Mouse (Mus musculus) hindbrain, postnatal 0 days (tissue): ENCODE results near the gene Nfrkb. TPM values are rescaled to one million over a fixed set of nuclear protein-coding genes. Genes with fewer than 3 reads are reported as not detected.
A peak's percentile ranks its signal among the peaks of the same experiment; 100 is the strongest.

ENCODE experiments used
- ATAC-seq: fragments of 200-750 bp; cut with Nextera tagmentation; 2 replicates; pipeline ENCODE4 v1.8.0; 2017; ENCODE audit warnings: mild to moderate bottlenecking, moderate TSS enrichment, moderate library complexity
- DNase-seq: peaks from one replicate; pipeline ENCODE4 v3.0.0-alpha.2; 2015; ENCODE audit warnings: low spot score
- H3K27ac ChIP-seq: fragments of 300-500 bp; sonication (generic); 2 replicates; pipeline ENCODE4 v1.5.1; 2014; ENCODE audit warnings: mild to moderate bottlenecking
- H3K27me3 ChIP-seq: fragments of 300-500 bp; sonication (generic); 2 replicates; pipeline ENCODE4 v1.6.1; 2014; ENCODE audit warnings: low read length, mixed read lengths; ENCODE audit not compliant: insufficient read depth
- H3K36me3 ChIP-seq: fragments of 300-500 bp; sonication (generic); 2 replicates; pipeline ENCODE4 v1.6.1; 2014; ENCODE audit warnings: low read length, mixed read lengths; ENCODE audit not compliant: insufficient read depth
- H3K4me1 ChIP-seq: fragments of 300-500 bp; sonication (generic); 2 replicates; pipeline ENCODE4 v1.6.1; 2014; ENCODE audit warnings: antibody characterized with exemption, low read length, mixed read lengths; ENCODE audit not compliant: insufficient read depth
- H3K4me2 ChIP-seq: fragments of 300-500 bp; sonication (generic); 2 replicates; pipeline ENCODE4 v1.6.1; 2014; ENCODE audit warnings: low read depth, mild to moderate bottlenecking, low read length, moderate library complexity, mixed read lengths
- H3K4me3 ChIP-seq: fragments of 300-500 bp; sonication (generic); 2 replicates; pipeline ENCODE4 v1.5.1; 2014; ENCODE audit warnings: low read length
- H3K9ac ChIP-seq: fragments of 300-500 bp; sonication (generic); replicated peaks from 2 replicates; pipeline ENCODE4 v1.6.1; 2014; ENCODE audit warnings: mild to moderate bottlenecking, low read length, moderate library complexity, mixed read lengths
- H3K9me3 ChIP-seq: fragments of 300-500 bp; sonication (generic); 2 replicates; pipeline ENCODE4 v1.6.1; 2016; ENCODE audit warnings: low read length, mixed read lengths
- CTCF ChIP-seq: IDR thresholded peaks from 2 replicates; pipeline ENCODE4 v1.5.1; 2016; ENCODE audit warnings: antibody characterized with exemption, control low read depth, low read depth
- WGBS: fragments of 180-500 bp; shearing (Covaris S2); extraction: QIAGEN DNeasy Blood & Tissue Kit; methylation state at CpG from one replicate; pipeline ENCODE4 v1.1.7; 2014; 5-methylcytosine and 5-hydroxymethylcytosine counted together
- polyA plus RNA-seq: library from polyadenylated mRNA; unstranded; fragments of >200 nt; fragmentation: Nextera tagmentation; extraction: Ambion mirVana; gene quantifications from 2 replicates; pipeline ENCODE4 v1.2.1, GENCODE M21; 2015
- total RNA-seq: library from RNA; depleted of rRNA; stranded (reverse); fragments of >200 nt; gene quantifications from 2 replicates; pipeline ENCODE4 v1.2.3, GENCODE M21; 2014; rRNA removed

Gene Nfrkb
- total and polyA plus RNA-seq, 2 experiments from 2014 or later = 23.2 to 39.1 TPM

DNA sequence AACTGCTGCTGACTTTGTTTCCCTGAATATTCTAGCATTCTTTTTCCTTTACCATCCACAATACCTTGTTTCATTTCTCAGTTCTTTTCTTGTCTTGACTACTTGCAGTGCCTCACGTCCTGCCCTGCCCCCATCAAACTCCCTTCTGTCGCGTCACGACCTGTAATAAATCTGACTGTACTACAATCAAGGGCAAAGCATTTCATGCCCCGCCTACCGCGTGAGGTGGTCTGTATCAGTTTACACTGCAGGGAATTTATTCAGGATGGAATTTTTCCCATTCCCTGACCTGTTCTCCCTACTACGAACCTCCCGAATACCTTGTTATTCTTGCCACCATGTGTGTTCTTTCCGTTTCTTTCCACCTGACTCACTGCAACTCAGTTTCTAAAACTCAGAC is 66.2 kb downstream of the Nfrkb start:
- TF ChIP-seq CTCF = no peak
- H3K9me3 ChIP-seq = no peaks in the 10 kb centered on the region
- DNase-seq = no peak
- no peaks in the 10 kb centered on the region for H3K27me3 ChIP-seq
- H3K4me2 ChIP-seq = no peak overlapping the region
- H3K4me3 ChIP-seq = no peak overlapping the region
- H3K4me1 ChIP-seq = no peaks in the 10 kb centered on the region
- H3K36me3 ChIP-seq = no peaks in the 10 kb centered on the region
- no peak for ATAC-seq
- 81% methylated on average over 10 of the region's 10 CpGs for WGBS
- no peak overlapping the region for H3K27ac ChIP-seq
- H3K9ac ChIP-seq = no peak overlapping the region

DNA sequence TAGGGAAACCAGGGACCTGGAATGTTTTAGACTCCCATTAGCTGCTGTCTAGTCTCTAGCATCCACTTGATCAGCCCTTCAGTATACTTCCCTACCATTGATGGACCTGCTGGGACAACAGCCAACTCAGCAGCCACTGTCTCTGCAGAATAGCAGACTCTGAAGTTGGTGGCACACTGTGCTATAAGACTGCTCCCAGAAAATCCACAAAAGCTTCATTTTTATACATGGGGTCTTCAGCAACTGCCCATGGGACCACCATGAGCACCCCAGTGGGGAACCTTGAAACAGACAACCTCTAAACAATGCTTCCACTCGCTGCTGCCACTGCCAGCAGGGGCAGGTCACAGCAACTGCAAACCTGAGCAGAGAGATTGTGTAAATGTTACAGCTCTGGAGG is 68.4 kb downstream of the Nfrkb start:
- WGBS = 41% methylated on average over 1 of the region's 1 CpGs
- H3K9me3 ChIP-seq = no peaks in the 10 kb centered on the region
- no peak overlapping the region for H3K4me2 ChIP-seq
- H3K27me3 ChIP-seq = no peaks in the 10 kb centered on the region
- no peak for TF ChIP-seq CTCF
- ATAC-seq = no peak
- H3K27ac ChIP-seq = no peak overlapping the region
- no peaks in the 10 kb centered on the region for H3K4me1 ChIP-seq
- no peak overlapping the region for H3K4me3 ChIP-seq
- no peak for DNase-seq
- H3K9ac ChIP-seq = no peak overlapping the region
- H3K36me3 ChIP-seq = no peaks in the 10 kb centered on the region

DNA sequence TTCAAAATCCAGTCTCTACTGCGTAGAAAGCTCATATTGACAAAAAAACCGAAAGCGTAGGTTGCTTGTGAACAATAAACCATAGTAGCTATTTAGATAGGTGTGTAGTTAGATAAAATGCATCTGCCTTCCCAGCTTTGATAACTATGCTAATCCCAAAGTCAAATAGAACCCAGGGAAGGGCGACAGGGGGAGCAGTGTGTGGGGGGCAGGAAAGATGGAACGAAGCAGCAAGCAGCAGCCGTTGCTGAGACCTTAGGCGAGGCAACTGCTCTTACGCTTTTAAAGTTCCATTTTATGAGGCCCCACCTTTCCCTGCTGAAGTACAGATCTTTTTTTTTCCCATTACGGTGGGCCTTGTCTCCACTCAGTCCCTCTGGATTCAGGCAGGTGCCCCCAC is 77.2 kb downstream of the Nfrkb start:
- H3K4me2 ChIP-seq = no peak overlapping the region
- WGBS = 52% methylated on average over 9 of the region's 9 CpGs
- no peak for ATAC-seq

DNA sequence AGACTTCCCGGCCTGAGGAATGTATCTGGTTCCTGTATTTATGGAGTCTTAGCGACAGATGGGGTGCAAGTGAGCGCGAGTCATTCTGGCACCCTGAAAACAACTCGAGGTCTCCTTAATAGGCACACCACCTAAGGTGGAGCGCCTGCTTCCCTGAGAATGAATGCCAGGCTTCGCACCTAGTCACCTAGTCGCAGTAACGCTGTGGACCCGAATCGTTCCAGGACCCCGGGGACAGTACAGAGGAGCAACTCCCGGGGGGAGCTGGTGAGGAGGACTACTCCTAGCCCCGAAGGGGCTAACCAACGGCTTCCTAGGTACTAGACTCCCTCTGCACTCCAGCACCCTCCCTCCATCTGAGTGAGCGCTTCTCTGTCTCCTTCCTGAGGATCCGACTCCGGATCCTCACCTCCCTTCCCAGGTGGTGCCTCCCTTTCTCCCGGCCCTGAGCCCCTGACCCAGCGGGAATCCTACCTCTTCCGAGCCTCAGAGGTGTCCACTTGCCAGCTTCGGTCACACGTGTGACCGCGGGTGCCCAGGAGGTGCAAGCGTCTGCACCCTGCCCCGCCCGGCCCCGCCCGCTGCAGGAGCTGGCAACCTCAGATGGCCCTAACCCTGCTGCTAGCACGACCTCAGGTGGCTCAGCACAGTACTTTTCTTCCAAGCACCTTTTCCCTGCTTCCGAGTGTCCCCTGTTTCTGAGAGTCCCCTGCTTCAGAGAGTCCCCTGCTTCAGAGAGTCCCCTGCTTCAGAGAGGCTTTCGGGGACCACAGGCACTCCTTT is 77.9 kb downstream of the Nfrkb start, which contains the start of gene Tmem45b:
Gene Tmem45b, minus strand, starts transcription at position 771 of the 783 bp plus-strand sequence.
- no peaks in the 10 kb centered on the region for H3K9me3 ChIP-seq
- no peak within 1 kb of the TSS for H3K9ac ChIP-seq
- H3K27me3 ChIP-seq = 0 out of 2 replicates have a peak, but pooled peaks cover 7% of the 10 kb centered on the region
- peak within 1 kb of the TSS; percentile 16 for H3K4me2 ChIP-seq
- no peak within 1 kb of the TSS for H3K4me3 ChIP-seq
- no peak within 1 kb of the TSS for H3K27ac ChIP-seq
- no peaks in the 10 kb centered on the region for H3K4me1 ChIP-seq
- ATAC-seq (no peak), DNase-seq (no peak)
- 16% methylated on average over 33 of the region's 33 CpGs for WGBS
- H3K36me3 ChIP-seq = no peaks in the 10 kb centered on the region
- no peak for TF ChIP-seq CTCF

More for the DNA sequence above, 77.2 kb downstream of the Nfrkb start:
- Histone ChIP-seq H3K4me3 (no peak overlapping the region), H3K9ac (no peak overlapping the region), H3K4me1 (no peaks in the 10 kb centered on the region), H3K9me3 (no peaks in the 10 kb centered on the region), H3K27ac (no peak overlapping the region), H3K27me3 (0 out of 2 replicates have a peak, but pooled peaks cover 7% of the 10 kb centered on the region), H3K36me3 (no peaks in the 10 kb centered on the region)
- DNase-seq = no peak
- no peak for TF ChIP-seq CTCF

Other genes starting within 250 kb of the Nfrkb start
- gene Aplp2, start 174.4 kb upstream of the Nfrkb start, total RNA-seq = 444 and 454 TPM in 2 replicates
- gene Aplp2, start 174.4 kb upstream of the Nfrkb start, polyA plus RNA-seq = 466 and 472 TPM in 2 replicates
- gene Prdm10, start 105.7 kb upstream of the Nfrkb start, total RNA-seq = 12.8 and 13.9 TPM in 2 replicates
- 4.2 and 4.8 TPM in 2 replicates for gene Prdm10, start 105.7 kb upstream of the Nfrkb start, polyA plus RNA-seq
- not detected in 2 replicates for gene Tmem45b, start 78.3 kb downstream of the Nfrkb start, total RNA-seq
- 0.13 TPM in 1 of 2 replicates, not detected in the other for gene Tmem45b, start 78.3 kb downstream of the Nfrkb start, polyA plus RNA-seq